ENCODE assay signal across 8 mouse cellular contexts in genomic region chr8:127178634-127179033, GRCm38 (mm10).
A peak's percentile ranks its signal among the peaks of the same experiment; 100 is the strongest.
DNase-seq lines count a peak whose midpoint lies in the region; ATAC-seq lines count a peak whose summit lies in the region.

No protein-coding gene starts in this region.

- no peaks in the 10 kb centered on the region for H3K9me3 ChIP-seq in neural tube, embryonic 13.5 days

- ATAC-seq in neural tube, embryonic 13.5 days (ENCODE audit: low read depth): 0 out of 2 replicates have a peak, but pooled peaks have one; percentile 67
- no peak for ATAC-seq in erythroid progenitor cell, adult 5-6 weeks (replicated peaks; ENCODE audit: low FRiP score, poor library complexity, severe bottlenecking)

- no peak overlapping the region for H3K9ac ChIP-seq in neural tube, embryonic 13.5 days

- WGBS in neural tube, embryonic 13.5 days: 62% methylated on average over 4 of the region's 4 CpGs

- H3K4me1 ChIP-seq in neural tube, embryonic 13.5 days (replicated peaks): peaks cover 21% of the 10 kb centered on the region

- H3K36me3 ChIP-seq in neural tube, embryonic 13.5 days: no peaks in the 10 kb centered on the region

- no peak overlapping the region for H3K27ac ChIP-seq in neural tube, embryonic 13.5 days (replicated peaks)

- H3K27me3 ChIP-seq in neural tube, embryonic 13.5 days: no peaks in the 10 kb centered on the region

- no peak overlapping the region for H3K4me2 ChIP-seq in neural tube, embryonic 13.5 days

- peak; percentile 52 for DNase-seq in gastrocnemius, adult 18-20 months (ENCODE audit: low spot score)
- no peak for DNase-seq in gastrocnemius, postnatal 36 days
- peak; percentile 49 for DNase-seq in CD4-positive helper T cell, adult 2 months (ENCODE audit: low read depth, low spot score)
- DNase-seq in cerebellum, postnatal 10 days: peak; percentile 70 to 85
- DNase-seq in heart, postnatal 36 days: peak; percentile 21 to 34
- DNase-seq in left cerebral cortex, postnatal 25 days (ENCODE audit: low spot score in 2 of 2): peak; percentile 39 to 85

- no peak overlapping the region for H3K4me3 ChIP-seq in neural tube, embryonic 13.5 days

- intact Hi-C loops in gastrocnemius, postnatal 36 days (cut with DNase I): loop anchor here (5.0 kb wide), 2 partner anchors 41 to 116 kb away; partner anchors contain the start of gene Pard3
- intact Hi-C loops in heart, postnatal 36 days (cut with DNase I): loop anchor here (1.0 to 5.0 kb wide), 3 partner anchors 39 to 192 kb away; partner anchors contain the start of gene Pard3
- intact Hi-C loops in left cerebral cortex, postnatal 25 days (cut with DNase I): loop anchor here (1.0 to 2.0 kb wide), 2 partner anchors 40 to 192 kb away; no protein-coding TSS in a partner anchor

Comparison
In these comparisons a context has a peak if more than half of its experiments do, and no peak if none do; other contexts are left out.
1. DNase-seq: peak in gastrocnemius, adult 18-20 months (single experiment), CD4-positive helper T cell, adult 2 months (single experiment), cerebellum, postnatal 10 days (2 of 2), heart, postnatal 36 days (2 of 2) and left cerebral cortex, postnatal 25 days (2 of 2); none in gastrocnemius, postnatal 36 days (0 of 2).